Mouse (Mus musculus): ENCODE data around the gene Asb10. TPM values are rescaled to one million over a fixed set of nuclear protein-coding genes. Genes with fewer than 3 reads are reported as not detected.

Asb10 gene
- polyA plus RNA-seq, 1 experiment from 2014 or later, result 6.3 TPM

DNA sequence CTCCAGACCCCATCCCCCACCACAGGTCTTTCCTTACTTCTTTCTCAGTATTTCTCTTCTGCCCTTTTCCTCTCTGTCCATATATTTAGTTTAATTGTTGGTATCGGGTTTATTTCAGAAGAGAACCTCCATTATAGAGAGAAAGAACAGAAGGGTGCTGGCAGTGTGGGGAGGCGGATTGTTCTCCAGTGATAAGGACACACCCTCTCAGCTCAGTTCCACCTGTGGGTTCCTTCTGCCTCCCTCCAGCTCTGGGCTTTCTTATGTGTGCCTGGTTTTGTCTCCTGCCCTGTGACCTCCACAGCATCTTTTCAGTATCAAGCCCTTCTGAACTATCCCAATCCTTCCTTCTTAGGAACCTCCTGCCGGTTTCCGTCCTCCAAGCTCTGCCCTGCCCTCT lies 16.3 kb downstream of the Asb10 start:
- peaks cover 86% of the 10 kb centered on the region for H3K27me3 ChIP-seq (ENCODE audit: control insufficient read depth, insufficient read depth, low read length)
- no peaks in the 10 kb centered on the region for H3K36me3 ChIP-seq (ENCODE audit: control insufficient read depth, insufficient read depth, low read length)
- no peak overlapping the region for H3K27ac ChIP-seq (replicated peaks in 1 of 2; ENCODE audit: control insufficient read depth in 1 of 2, insufficient read depth in 1 of 2, low read depth in 2 of 2, low read length in 2 of 2)
- H3K4me2 ChIP-seq (ENCODE audit: low read length), result no peak overlapping the region
- WGBS, result 17% methylated on average over 4 of the region's 4 CpGs
- no peak overlapping the region for H3K9ac ChIP-seq (ENCODE audit: low read length)
- ATAC-seq (ENCODE audit: insufficient number of reproducible peaks, insufficient read depth, low FRiP score, low read depth), result no peak
- H3K4me1 ChIP-seq (ENCODE audit: control insufficient read depth in 2 of 2, insufficient read depth in 2 of 2, low read length in 2 of 2), result peaks cover 2 to 12% of the 10 kb centered on the region in 2 experiments; a peak in 3 of 4 replicates
- H3K9me3 ChIP-seq (ENCODE audit: control insufficient read depth, low read length), result no peaks in the 10 kb centered on the region
- H3K4me3 ChIP-seq (ENCODE audit: control insufficient read depth in 1 of 2, insufficient read depth in 1 of 2, low read depth in 1 of 2, low read length in 2 of 2), result no peak overlapping the region

DNA sequence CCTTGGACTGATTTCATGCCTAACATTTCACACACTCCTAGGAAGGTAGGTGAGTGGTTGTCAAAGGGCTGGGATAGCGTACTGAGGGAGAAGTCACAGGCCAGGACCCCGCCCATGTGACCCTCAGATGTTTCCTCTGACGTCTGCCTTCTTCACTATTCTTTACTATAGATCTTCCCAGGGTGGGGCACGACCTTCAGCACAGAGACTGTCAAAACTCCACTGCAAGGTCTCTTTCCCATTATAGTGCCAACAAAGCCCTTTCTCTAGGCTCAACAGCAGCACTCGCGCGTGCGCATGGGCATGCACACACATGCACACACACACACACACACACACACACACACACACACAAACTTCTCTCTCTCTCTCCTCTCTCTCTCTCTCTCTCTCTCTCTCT lies 17.0 kb downstream of the Asb10 start:
- no peak overlapping the region for H3K27ac ChIP-seq (replicated peaks in 1 of 2; ENCODE audit: control insufficient read depth in 1 of 2, insufficient read depth in 1 of 2, low read depth in 2 of 2, low read length in 2 of 2)
- H3K27me3 ChIP-seq (ENCODE audit: control insufficient read depth, insufficient read depth, low read length), result peaks cover 79% of the 10 kb centered on the region
- H3K9ac ChIP-seq (ENCODE audit: low read length), result no peak overlapping the region
- H3K4me3 ChIP-seq (ENCODE audit: control insufficient read depth in 1 of 2, insufficient read depth in 1 of 2, low read depth in 1 of 2, low read length in 2 of 2), result no peak overlapping the region
- WGBS, result 57% methylated on average over 8 of the region's 8 CpGs
- H3K4me1 ChIP-seq (ENCODE audit: control insufficient read depth in 2 of 2, insufficient read depth in 2 of 2, low read length in 2 of 2), result peaks cover 2 to 12% of the 10 kb centered on the region in 2 experiments; a peak in 3 of 4 replicates
- no peak for ATAC-seq (ENCODE audit: insufficient number of reproducible peaks, insufficient read depth, low FRiP score, low read depth)
- no peaks in the 10 kb centered on the region for H3K9me3 ChIP-seq (ENCODE audit: control insufficient read depth, low read length)
- H3K36me3 ChIP-seq (ENCODE audit: control insufficient read depth, insufficient read depth, low read length), result no peaks in the 10 kb centered on the region
- H3K4me2 ChIP-seq (ENCODE audit: low read length), result no peak overlapping the region

DNA sequence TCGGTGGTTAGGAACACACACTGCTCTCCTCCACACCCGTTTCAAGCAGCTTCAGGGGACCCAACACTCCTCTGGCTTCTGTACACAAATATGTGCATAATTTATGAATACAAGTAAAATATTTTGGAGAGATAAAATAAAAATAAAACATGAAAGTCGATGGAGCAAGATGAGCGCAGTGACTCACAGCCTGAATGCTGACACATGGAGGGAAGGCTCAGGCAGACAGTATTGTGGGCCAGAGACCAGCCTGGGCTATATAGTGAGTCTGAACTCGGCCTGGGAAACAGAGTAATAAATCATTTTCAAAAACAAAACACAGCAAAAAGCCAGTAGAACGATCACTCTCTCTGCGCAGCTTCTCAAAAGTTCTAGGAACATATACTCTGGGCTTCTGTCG lies 19.4 kb downstream of the Asb10 start:
- Histone ChIP-seq H3K27ac (replicated peaks in 1 of 2; ENCODE audit: control insufficient read depth in 1 of 2, insufficient read depth in 1 of 2, low read depth in 2 of 2, low read length in 2 of 2) (no peak overlapping the region), H3K27me3 (ENCODE audit: control insufficient read depth, insufficient read depth, low read length) (peaks cover 58% of the 10 kb centered on the region), H3K36me3 (ENCODE audit: control insufficient read depth, insufficient read depth, low read length) (no peaks in the 10 kb centered on the region), H3K4me1 (ENCODE audit: control insufficient read depth in 2 of 2, insufficient read depth in 2 of 2, low read length in 2 of 2) (peaks cover 0 to 4% of the 10 kb centered on the region in 2 experiments; a peak in 3 of 4 replicates), H3K4me3 (ENCODE audit: control insufficient read depth in 1 of 2, insufficient read depth in 1 of 2, low read depth in 1 of 2, low read length in 2 of 2) (no peak overlapping the region), H3K9ac (ENCODE audit: low read length) (no peak overlapping the region), H3K9me3 (ENCODE audit: control insufficient read depth, low read length) (no peaks in the 10 kb centered on the region), H3K4me2 (ENCODE audit: low read length) (no peak overlapping the region)
- 68% methylated on average over 8 of the region's 8 CpGs for WGBS
- no peak for ATAC-seq (ENCODE audit: insufficient number of reproducible peaks, insufficient read depth, low FRiP score, low read depth)

- Histone ChIP-seq H3K36me3 (ENCODE audit: control insufficient read depth, insufficient read depth, low read length) (no peaks in the 10 kb centered on the region), H3K4me3 (ENCODE audit: control insufficient read depth in 1 of 2, insufficient read depth in 1 of 2, low read depth in 1 of 2, low read length in 2 of 2) (no peak overlapping the region), H3K27me3 (ENCODE audit: control insufficient read depth, insufficient read depth, low read length) (peaks cover 5% of the 10 kb centered on the region; the same call in 1 of the 2 replicates), H3K4me2 (ENCODE audit: low read length) (no peak overlapping the region), H3K4me1 (ENCODE audit: control insufficient read depth in 2 of 2, insufficient read depth in 2 of 2, low read length in 2 of 2) (peaks cover 0 to 2% of the 10 kb centered on the region in 2 experiments; a peak in 1 of 4 replicates), H3K27ac (replicated peaks in 1 of 2; ENCODE audit: control insufficient read depth in 1 of 2, insufficient read depth in 1 of 2, low read depth in 2 of 2, low read length in 2 of 2) (no peak overlapping the region), H3K9ac (ENCODE audit: low read length) (no peak overlapping the region), H3K9me3 (ENCODE audit: control insufficient read depth, low read length) (no peaks in the 10 kb centered on the region)
- ATAC-seq (ENCODE audit: insufficient number of reproducible peaks, insufficient read depth, low FRiP score, low read depth), result 0 out of 2 replicates have a peak, but pooled peaks have one; percentile 35
- WGBS, result 29% methylated on average over 8 of the region's 8 CpGs
Observed at GRCm38 (mm10) chr5:24512271-24512670, 28.5 kb downstream of the Asb10 start.

DNA sequence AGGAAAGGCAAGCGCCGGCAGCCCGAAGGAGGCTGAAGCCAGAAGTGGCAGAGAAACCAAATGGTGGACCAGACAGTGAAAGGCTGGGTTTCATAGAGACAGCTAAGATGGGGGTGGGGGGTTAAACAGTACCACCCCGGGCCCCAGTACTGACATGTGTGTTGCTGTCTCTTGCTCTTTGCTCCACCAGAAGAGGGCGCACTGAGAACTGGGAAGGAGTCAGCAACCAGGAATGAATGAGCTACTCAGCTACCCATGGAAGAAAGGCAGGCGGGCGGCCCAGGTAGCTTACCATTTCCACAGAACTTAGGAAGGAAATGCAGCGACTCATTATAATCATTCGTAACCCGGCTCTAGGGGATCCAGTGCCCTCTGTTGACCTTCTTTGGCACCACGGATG lies 30.1 kb downstream of the Asb10 start:
- Histone ChIP-seq H3K9ac (ENCODE audit: low read length) (no peak overlapping the region), H3K4me3 (ENCODE audit: control insufficient read depth in 1 of 2, insufficient read depth in 1 of 2, low read depth in 1 of 2, low read length in 2 of 2) (no peak overlapping the region), H3K4me1 (ENCODE audit: control insufficient read depth in 2 of 2, insufficient read depth in 2 of 2, low read length in 2 of 2) (peaks cover 0 to 2% of the 10 kb centered on the region in 2 experiments; a peak in 1 of 4 replicates), H3K9me3 (ENCODE audit: control insufficient read depth, low read length) (no peaks in the 10 kb centered on the region), H3K27me3 (ENCODE audit: control insufficient read depth, insufficient read depth, low read length) (peaks cover 4% of the 10 kb centered on the region; the same call in 1 of the 2 replicates), H3K4me2 (ENCODE audit: low read length) (no peak overlapping the region), H3K36me3 (ENCODE audit: control insufficient read depth, insufficient read depth, low read length) (no peaks in the 10 kb centered on the region), H3K27ac (replicated peaks in 1 of 2; ENCODE audit: control insufficient read depth in 1 of 2, insufficient read depth in 1 of 2, low read depth in 2 of 2, low read length in 2 of 2) (no peak overlapping the region)
- no peak for ATAC-seq (ENCODE audit: insufficient number of reproducible peaks, insufficient read depth, low FRiP score, low read depth)
- 52% methylated on average over 11 of the region's 11 CpGs for WGBS

DNA sequence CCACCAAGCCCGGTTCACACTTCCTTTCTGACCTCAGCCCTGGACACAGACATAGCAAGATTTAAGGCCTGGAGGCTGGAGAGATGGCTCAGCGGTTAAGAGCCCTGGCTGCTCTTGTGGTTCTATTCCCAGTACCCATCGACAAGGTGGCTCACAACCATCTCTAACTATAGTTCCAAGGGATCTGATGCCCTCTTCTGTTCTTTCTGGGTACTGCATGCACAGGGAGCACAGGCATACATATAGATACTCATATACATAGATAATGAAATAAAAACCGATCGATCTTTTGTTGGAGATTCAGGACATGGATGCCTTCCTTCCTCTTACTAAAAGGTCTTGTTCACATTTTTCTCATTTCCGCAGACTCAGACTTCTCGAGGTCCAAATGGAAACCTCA lies 32.4 kb downstream of the Asb10 start:
- WGBS, result 86% methylated on average over 7 of the region's 7 CpGs
- H3K9me3 ChIP-seq (ENCODE audit: control insufficient read depth, low read length), result no peaks in the 10 kb centered on the region

DNA sequence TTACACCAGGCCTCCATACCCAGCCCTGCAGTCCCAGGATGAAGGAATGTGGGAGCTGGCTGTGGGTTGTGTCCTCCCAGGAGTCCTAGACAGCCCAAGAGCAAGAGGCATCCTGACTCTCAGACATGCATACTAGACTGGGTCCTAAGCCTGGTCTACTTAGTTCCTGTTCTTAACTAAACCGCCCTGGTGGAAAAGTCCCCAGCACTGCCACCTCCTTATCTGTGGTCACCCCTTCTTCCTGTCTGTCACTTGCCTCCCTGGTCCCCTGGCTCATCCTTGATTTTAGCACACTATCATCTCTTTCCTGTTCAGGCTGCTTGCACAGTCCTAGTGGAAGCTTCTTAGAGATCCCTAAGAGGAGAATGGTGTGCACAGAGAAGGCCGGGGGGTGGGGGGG lies 35.3 kb downstream of the Asb10 start:
- ATAC-seq (ENCODE audit: insufficient number of reproducible peaks, insufficient read depth, low FRiP score, low read depth), result no peak
- no peak overlapping the region for H3K27ac ChIP-seq (replicated peaks in 1 of 2; ENCODE audit: control insufficient read depth in 1 of 2, insufficient read depth in 1 of 2, low read depth in 2 of 2, low read length in 2 of 2)
- no peak overlapping the region for H3K4me3 ChIP-seq (ENCODE audit: control insufficient read depth in 1 of 2, insufficient read depth in 1 of 2, low read depth in 1 of 2, low read length in 2 of 2)
- H3K4me2 ChIP-seq (ENCODE audit: low read length), result no peak overlapping the region
- peaks cover 0 to 2% of the 10 kb centered on the region in 2 experiments; a peak in 1 of 4 replicates for H3K4me1 ChIP-seq (ENCODE audit: control insufficient read depth in 2 of 2, insufficient read depth in 2 of 2, low read length in 2 of 2)
- H3K9me3 ChIP-seq (ENCODE audit: control insufficient read depth, low read length), result no peaks in the 10 kb centered on the region
- no peak overlapping the region for H3K9ac ChIP-seq (ENCODE audit: low read length)
- peaks cover 15% of the 10 kb centered on the region; the same call in 1 of the 2 replicates for H3K27me3 ChIP-seq (ENCODE audit: control insufficient read depth, insufficient read depth, low read length)
- H3K36me3 ChIP-seq (ENCODE audit: control insufficient read depth, insufficient read depth, low read length), result peaks cover 20% of the 10 kb centered on the region
- WGBS, result 28% methylated on average over 2 of the region's 2 CpGs

More for the DNA sequence above, 32.4 kb downstream of the Asb10 start:
- no peak overlapping the region for H3K27ac ChIP-seq (replicated peaks in 1 of 2; ENCODE audit: control insufficient read depth in 1 of 2, insufficient read depth in 1 of 2, low read depth in 2 of 2, low read length in 2 of 2)
- ATAC-seq (ENCODE audit: insufficient number of reproducible peaks, insufficient read depth, low FRiP score, low read depth), result no peak
- H3K4me2 ChIP-seq (ENCODE audit: low read length), result no peak overlapping the region
- peaks cover 0 to 2% of the 10 kb centered on the region in 2 experiments; a peak in 1 of 4 replicates for H3K4me1 ChIP-seq (ENCODE audit: control insufficient read depth in 2 of 2, insufficient read depth in 2 of 2, low read length in 2 of 2)
- no peak overlapping the region for H3K9ac ChIP-seq (ENCODE audit: low read length)
- H3K36me3 ChIP-seq (ENCODE audit: control insufficient read depth, insufficient read depth, low read length), result no peaks in the 10 kb centered on the region
- H3K27me3 ChIP-seq (ENCODE audit: control insufficient read depth, insufficient read depth, low read length), result peaks cover 19% of the 10 kb centered on the region; the same call in 1 of the 2 replicates
- no peak overlapping the region for H3K4me3 ChIP-seq (ENCODE audit: control insufficient read depth in 1 of 2, insufficient read depth in 1 of 2, low read depth in 1 of 2, low read length in 2 of 2)

DNA sequence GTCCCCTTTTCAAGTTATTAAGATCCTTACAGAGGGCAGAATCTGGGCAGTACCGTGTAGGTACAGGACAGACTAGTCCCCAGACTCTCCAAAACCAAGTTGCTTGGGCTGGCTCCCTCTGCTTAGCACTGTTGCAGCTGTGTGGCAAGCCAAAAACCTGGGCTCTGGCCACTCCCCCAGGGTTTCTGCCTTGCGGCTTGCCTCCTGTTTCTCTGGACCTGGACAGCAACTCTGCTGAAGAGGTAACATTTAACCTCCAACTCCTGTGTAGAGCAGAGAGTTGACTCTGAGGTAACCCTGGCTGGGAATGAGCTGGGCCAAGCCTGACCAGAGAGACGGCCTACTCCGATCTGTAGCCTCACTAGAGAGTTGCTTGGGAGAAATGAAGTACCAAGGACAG lies 38.0 kb downstream of the Asb10 start:
- no peaks in the 10 kb centered on the region; a peak in 1 of 4 replicates for H3K4me1 ChIP-seq (ENCODE audit: control insufficient read depth in 2 of 2, insufficient read depth in 2 of 2, low read length in 2 of 2)
- H3K4me3 ChIP-seq (ENCODE audit: control insufficient read depth in 1 of 2, insufficient read depth in 1 of 2, low read depth in 1 of 2, low read length in 2 of 2), result no peak overlapping the region
- no peak overlapping the region for H3K27ac ChIP-seq (replicated peaks in 1 of 2; ENCODE audit: control insufficient read depth in 1 of 2, insufficient read depth in 1 of 2, low read depth in 2 of 2, low read length in 2 of 2)
- no peaks in the 10 kb centered on the region for H3K9me3 ChIP-seq (ENCODE audit: control insufficient read depth, low read length)
- H3K27me3 ChIP-seq (ENCODE audit: control insufficient read depth, insufficient read depth, low read length), result peaks cover 15% of the 10 kb centered on the region; the same call in 1 of the 2 replicates
- no peak for ATAC-seq (ENCODE audit: insufficient number of reproducible peaks, insufficient read depth, low FRiP score, low read depth)
- H3K4me2 ChIP-seq (ENCODE audit: low read length), result no peak overlapping the region
- 59% methylated on average over 4 of the region's 4 CpGs for WGBS
- peaks cover 47% of the 10 kb centered on the region for H3K36me3 ChIP-seq (ENCODE audit: control insufficient read depth, insufficient read depth, low read length)
- no peak overlapping the region for H3K9ac ChIP-seq (ENCODE audit: low read length)

All from heart, embryonic 14.5 days (tissue).